Mouse (Mus musculus) heart, postnatal 0 days (tissue): Measurements from ENCODE around the gene Qk. TPM values are rescaled to one million over a fixed set of nuclear protein-coding genes. Genes with fewer than 3 reads are reported as not detected.

Source experiments
- ATAC-seq: fragments of 200-750 bp; cut with Nextera tagmentation; 2 replicates; pipeline ENCODE4 v1.8.0; 2017; ENCODE audit warnings: low read depth, moderate number of reproducible peaks, moderate library complexity; ENCODE audit not compliant: insufficient read depth
- DNase-seq: peaks from one replicate; pipeline ENCODE4 v3.0.0-alpha.2; 2016; ENCODE audit warnings: low spot score
- H3K27ac ChIP-seq: fragments of 300-500 bp; sonication (generic); 2 replicates; pipeline ENCODE4 v1.5.1; 2014; ENCODE audit warnings: low read depth, mild to moderate bottlenecking
- H3K27me3 ChIP-seq: fragments of 300-500 bp; sonication (generic); 2 replicates; pipeline ENCODE4 v1.6.1; 2014; ENCODE audit warnings: low read length, mixed read lengths; ENCODE audit not compliant: control insufficient read depth, insufficient read depth
- H3K36me3 ChIP-seq: fragments of 300-500 bp; sonication (generic); replicated peaks from 2 replicates; pipeline ENCODE4 v1.6.1; 2014; ENCODE audit warnings: low read length, mixed read lengths; ENCODE audit not compliant: control insufficient read depth, insufficient read depth
- H3K4me1 ChIP-seq: fragments of 300-500 bp; sonication (generic); 2 replicates; pipeline ENCODE4 v1.6.1; 2014; ENCODE audit warnings: antibody characterized with exemption; ENCODE audit not compliant: control insufficient read depth, insufficient read depth
- H3K4me2 ChIP-seq: fragments of 300-500 bp; sonication (generic); 2 replicates; pipeline ENCODE4 v1.6.1; 2014; ENCODE audit warnings: low read depth, mild to moderate bottlenecking, low read length, moderate library complexity
- H3K4me3 ChIP-seq: fragments of 300-500 bp; sonication (generic); 2 replicates; pipeline ENCODE4 v1.5.1; 2014; ENCODE audit warnings: low read depth, low read length
- H3K9ac ChIP-seq: fragments of 300-500 bp; sonication (generic); replicated peaks from 2 replicates; pipeline ENCODE4 v1.6.1; 2014; ENCODE audit warnings: low read depth, low read length, mixed read lengths
- H3K9me3 ChIP-seq: fragments of 300-500 bp; sonication (generic); replicated peaks from 2 replicates; pipeline ENCODE4 v1.6.1; 2016; ENCODE audit warnings: low read length; ENCODE audit not compliant: control insufficient read depth
- CTCF ChIP-seq: IDR thresholded peaks from 2 replicates; pipeline ENCODE4 v1.5.1; 2016; ENCODE audit warnings: antibody characterized with exemption, control low read depth, low read depth
- EP300 ChIP-seq: IDR thresholded peaks from 2 replicates; pipeline ENCODE4 v1.6.1; 2016; ENCODE audit warnings: antibody characterized with exemption, low read depth
- WGBS: fragments of 180-500 bp; shearing (Covaris S2); extraction: QIAGEN DNeasy Blood & Tissue Kit; methylation state at CpG from one replicate; pipeline ENCODE4 v1.1.7; 2014; 5-methylcytosine and 5-hydroxymethylcytosine counted together
- polyA plus RNA-seq: library from polyadenylated mRNA; unstranded; fragments of >200 nt; fragmentation: Nextera tagmentation; extraction: Ambion mirVana; gene quantifications from 2 replicates; pipeline ENCODE4 v1.2.1, GENCODE M21; 2015
- total RNA-seq: library from RNA; depleted of rRNA; stranded (reverse); fragments of >200 nt; gene quantifications from 2 replicates; pipeline ENCODE4 v1.2.3, GENCODE M21; 2014; ENCODE audit warnings: low replicate concordance

Qk gene
- total and polyA plus RNA-seq, 2 experiments from 2014 or later = 54.8 to 359 TPM

DNA sequence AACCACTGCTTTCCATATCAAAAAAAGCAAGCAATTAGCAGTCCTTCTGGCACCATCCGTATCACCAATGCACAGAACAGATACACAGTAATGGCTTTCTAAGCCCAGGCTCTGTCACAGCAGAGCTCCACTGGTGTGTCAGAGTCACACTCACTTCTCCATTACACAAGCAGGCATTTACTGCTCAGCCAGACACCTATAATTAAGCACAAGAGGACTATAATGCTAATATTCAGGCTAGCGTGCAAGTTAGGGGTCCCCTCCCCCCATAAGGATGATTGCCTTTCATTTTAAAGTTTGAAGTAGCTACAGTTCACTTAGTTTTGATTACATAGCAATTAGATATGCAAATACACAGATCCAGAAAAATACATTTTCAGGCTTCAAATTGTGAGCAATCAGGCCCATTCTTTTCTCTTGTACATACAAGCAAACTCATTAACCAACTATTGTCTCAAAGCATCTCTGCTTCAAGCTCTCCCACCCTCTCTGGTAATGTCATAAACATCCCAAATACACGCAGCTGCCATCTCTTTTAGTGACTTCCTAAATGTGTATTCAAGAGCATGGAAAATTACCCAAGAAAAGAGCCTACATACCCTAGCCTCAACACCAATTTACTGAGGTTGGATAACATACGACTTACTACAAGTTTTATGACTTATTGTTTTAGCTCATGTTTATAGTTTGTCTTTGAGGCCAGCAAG is 68.2 kb downstream of the Qk start:
- H3K4me2 ChIP-seq = no peak overlapping the region
- peaks cover 29% of the 10 kb centered on the region; the same call in 1 of the 2 replicates for H3K4me1 ChIP-seq
- H3K9me3 ChIP-seq = no peaks in the 10 kb centered on the region
- H3K27ac ChIP-seq = no peak overlapping the region
- H3K36me3 ChIP-seq = peaks cover 5% of the 10 kb centered on the region; the same call in 1 of the 2 replicates
- no peak overlapping the region for H3K9ac ChIP-seq
- DNase-seq (no peak), ATAC-seq (no peak)
- TF ChIP-seq CTCF (no peak), EP300 (no peak)
- H3K4me3 ChIP-seq = no peak overlapping the region
- 46% methylated on average over 4 of the region's 4 CpGs for whole genome bisulfite sequencing
- no peaks in the 10 kb centered on the region for H3K27me3 ChIP-seq

- 55% methylated on average over 1 of the region's 1 CpGs for WGBS
- H3K4me1 ChIP-seq = peaks cover 16% of the 10 kb centered on the region
- no peak overlapping the region for H3K9ac ChIP-seq
- no peak overlapping the region for H3K27ac ChIP-seq
- H3K36me3 ChIP-seq = peaks cover 12% of the 10 kb centered on the region; the same call in 1 of the 2 replicates
- H3K27me3 ChIP-seq = no peaks in the 10 kb centered on the region
- no peak overlapping the region for H3K4me2 ChIP-seq
- no peak overlapping the region for H3K4me3 ChIP-seq
- TF ChIP-seq EP300 (no peak), CTCF (no peak)
- H3K9me3 ChIP-seq = no peaks in the 10 kb centered on the region
- ATAC-seq = no peak
- no peak for DNase-seq
Observed at GRCm38 (mm10) chr17:10240081-10240480, 79.6 kb downstream of the Qk start.

GRCm38 (mm10) chr17:10236595-10236994 is 83.1 kb downstream of the Qk start:
- DNase-seq = no peak
- no peaks in the 10 kb centered on the region for H3K9me3 ChIP-seq
- no peak overlapping the region for H3K4me2 ChIP-seq
- TF ChIP-seq CTCF = no peak
- no peak for TF ChIP-seq EP300
- H3K36me3 ChIP-seq = peaks cover 10% of the 10 kb centered on the region; the same call in 1 of the 2 replicates
- H3K4me3 ChIP-seq = no peak overlapping the region
- no peaks in the 10 kb centered on the region for H3K27me3 ChIP-seq
- ATAC-seq = no peak
- no peak overlapping the region for H3K9ac ChIP-seq
- H3K27ac ChIP-seq = no peak overlapping the region
- H3K4me1 ChIP-seq = 0 out of 2 replicates have a peak, but pooled peaks cover 6% of the 10 kb centered on the region
- 43% methylated on average over 2 of the region's 2 CpGs for WGBS

- no peak overlapping the region for H3K4me3 ChIP-seq
- H3K4me2 ChIP-seq = no peak overlapping the region
- no peaks in the 10 kb centered on the region for H3K27me3 ChIP-seq
- no peak for ATAC-seq
- TF ChIP-seq EP300 (no peak), CTCF (no peak)
- peaks cover 15% of the 10 kb centered on the region; the same call in 1 of the 2 replicates for H3K36me3 ChIP-seq
- peaks cover 10% of the 10 kb centered on the region for H3K4me1 ChIP-seq
- WGBS = 83% methylated on average over 3 of the region's 3 CpGs
- H3K27ac ChIP-seq = no peak overlapping the region
- H3K9me3 ChIP-seq = no peaks in the 10 kb centered on the region
- no peak for DNase-seq
- H3K9ac ChIP-seq = no peak overlapping the region
Observed at GRCm38 (mm10) chr17:10232406-10232805, 87.2 kb downstream of the Qk start.

- Histone ChIP-seq H3K4me1 (peaks cover 29% of the 10 kb centered on the region), H3K4me2 (no peak overlapping the region), H3K4me3 (no peak overlapping the region), H3K9me3 (no peaks in the 10 kb centered on the region), H3K36me3 (0 out of 2 replicates have a peak, but pooled peaks cover 5% of the 10 kb centered on the region), H3K9ac (no peak overlapping the region), H3K27me3 (no peaks in the 10 kb centered on the region), H3K27ac (no peak overlapping the region)
- 72% methylated on average over 3 of the region's 3 CpGs for WGBS
- TF ChIP-seq EP300 (no peak), CTCF (no peak)
- DNase-seq (no peak), ATAC-seq (no peak)
Observed at GRCm38 (mm10) chr17:10227798-10228538, 91.7 kb downstream of the Qk start.
